Mouse (Mus musculus) heart, embryonic 14.5 days (tissue): ENCODE measurements around the gene Iqch. TPM values are rescaled to one million over a fixed set of nuclear protein-coding genes. Genes with fewer than 3 reads are reported as not detected.
A peak's percentile ranks its signal among the peaks of the same experiment; 100 is the strongest.

Experiments used
- ATAC-seq: fragments of 200-750 bp; cut with Nextera tagmentation; 2 replicates; pipeline ENCODE4 v1.8.0; 2017; ENCODE audit warnings: low read depth, moderate TSS enrichment; ENCODE audit not compliant: insufficient number of reproducible peaks, insufficient read depth, low FRiP score
- H3K27ac ChIP-seq, 2 experiments: fragments of 200-500 bp in 1 of 2; fragments of 300-500 bp in 1 of 2; sonication (generic) in 1 of 2; replicated peaks in 1 of 2; 2 replicates each; pipeline ENCODE4 v1.5.1; 2012 to 2014; ENCODE audit warnings: low read depth in 2 of 2, low read length in 2 of 2, control low read depth in 1 of 2, mild to moderate bottlenecking in 1 of 2, mixed read lengths in 1 of 2; ENCODE audit not compliant: control insufficient read depth in 1 of 2, insufficient read depth in 1 of 2
- H3K27me3 ChIP-seq: fragments of 300-500 bp; sonication (generic); 2 replicates; pipeline ENCODE4 v1.6.1; 2014; ENCODE audit warnings: mild to moderate bottlenecking, low read length, control low read depth; ENCODE audit not compliant: control insufficient read depth, insufficient read depth
- H3K36me3 ChIP-seq: fragments of 300-500 bp; sonication (generic); 2 replicates; pipeline ENCODE4 v1.6.1; 2014; ENCODE audit warnings: mild to moderate bottlenecking, control low read depth, low read length, mixed read lengths; ENCODE audit not compliant: control insufficient read depth, insufficient read depth
- H3K4me1 ChIP-seq, 2 experiments: fragments of 200-500 bp in 1 of 2; fragments of 300-500 bp in 1 of 2; sonication (generic) in 1 of 2; 2 replicates each; pipeline ENCODE4 v1.6.1; 2012 to 2014; ENCODE audit warnings: low read length in 2 of 2, control low read depth in 1 of 2, mixed read lengths in 1 of 2; ENCODE audit not compliant: control insufficient read depth in 2 of 2, insufficient read depth in 2 of 2
- H3K4me2 ChIP-seq: fragments of 300-500 bp; sonication (generic); 2 replicates; pipeline ENCODE4 v1.6.1; 2014; ENCODE audit warnings: mild to moderate bottlenecking, low read length
- H3K4me3 ChIP-seq, 2 experiments: fragments of 200-500 bp in 1 of 2; fragments of 300-500 bp in 1 of 2; sonication (generic) in 1 of 2; 2 replicates each; pipeline ENCODE4 v1.5.1; 2012 to 2014; ENCODE audit warnings: low read length in 2 of 2, mild to moderate bottlenecking in 2 of 2, control low read depth in 1 of 2, low read depth in 1 of 2, moderate library complexity in 1 of 2; ENCODE audit not compliant: control insufficient read depth in 1 of 2, insufficient read depth in 1 of 2
- H3K9ac ChIP-seq: fragments of 300-500 bp; sonication (generic); 2 replicates; pipeline ENCODE4 v1.6.1; 2014; ENCODE audit warnings: mild to moderate bottlenecking, low read length
- H3K9me3 ChIP-seq: fragments of 300-500 bp; sonication (generic); 2 replicates; pipeline ENCODE4 v1.6.1; 2016; ENCODE audit warnings: low read length, control low read depth; ENCODE audit not compliant: control insufficient read depth
- WGBS: fragments of 180-500 bp; shearing (Covaris S2); extraction: QIAGEN DNeasy Blood & Tissue Kit; methylation state at CpG from one replicate; pipeline ENCODE4 v1.1.7; 2014; 5-methylcytosine and 5-hydroxymethylcytosine counted together
- polyA plus RNA-seq: library from polyadenylated mRNA; unstranded; fragments of >200 nt; fragmentation: Nextera tagmentation; extraction: Ambion mirVana; gene quantifications from 2 replicates; pipeline ENCODE4 v1.2.1, GENCODE M21; 2014

Gene Iqch
- polyA plus RNA-seq, 1 experiment from 2014 or later: not detected

GRCm38 (mm10) chr9:63611967-63612366 is 9.7 kb upstream of the Iqch start:
- 54% methylated on average over 5 of the region's 5 CpGs for WGBS
- peaks cover 17 to 41% of the 10 kb centered on the region in 2 experiments for H3K4me1 ChIP-seq
- ATAC-seq: 0 out of 2 replicates have a peak, but pooled peaks have one; percentile 22
- H3K9ac ChIP-seq: no peak overlapping the region
- no peaks in the 10 kb centered on the region for H3K9me3 ChIP-seq
- H3K4me2 ChIP-seq: no peak overlapping the region
- 0 out of 4 replicates have a peak overlapping the region, but pooled peaks of 1 of the 2 experiments have one; percentile 5 for H3K27ac ChIP-seq
- no peak overlapping the region for H3K4me3 ChIP-seq
- peaks cover 4% of the 10 kb centered on the region for H3K36me3 ChIP-seq
- H3K27me3 ChIP-seq: no peaks in the 10 kb centered on the region

- H3K36me3 ChIP-seq: no peaks in the 10 kb centered on the region
- peak overlapping the region; percentile 26 for H3K4me2 ChIP-seq
- peak; percentile 61 for ATAC-seq
- peaks cover 17 to 41% of the 10 kb centered on the region in 2 experiments for H3K4me1 ChIP-seq
- H3K9ac ChIP-seq: peak overlapping the region; percentile 52; the same call in 1 of the 2 replicates
- no peaks in the 10 kb centered on the region for H3K27me3 ChIP-seq
- no peak overlapping the region for H3K4me3 ChIP-seq
- H3K9me3 ChIP-seq: no peaks in the 10 kb centered on the region
- WGBS: 27% methylated on average over 12 of the region's 13 CpGs
- H3K27ac ChIP-seq: peak overlapping the region; percentile 57 to 72
These were observed 8.6 kb upstream of the Iqch start for GRCm38 (mm10) chr9:63610841-63611366.

GRCm38 (mm10) chr9:63610231-63610630 is 7.9 kb upstream of the Iqch start:
- WGBS: 91% methylated on average over 6 of the region's 6 CpGs
- H3K27ac ChIP-seq: no peak overlapping the region
- no peak overlapping the region for H3K4me2 ChIP-seq
- H3K4me1 ChIP-seq: peaks cover 19 to 45% of the 10 kb centered on the region in 2 experiments
- no peaks in the 10 kb centered on the region for H3K27me3 ChIP-seq
- no peaks in the 10 kb centered on the region for H3K36me3 ChIP-seq
- ATAC-seq: no peak
- no peak overlapping the region for H3K9ac ChIP-seq
- H3K9me3 ChIP-seq: no peaks in the 10 kb centered on the region
- H3K4me3 ChIP-seq: no peak overlapping the region

GRCm38 (mm10) chr9:63609776-63610175 is 7.5 kb upstream of the Iqch start:
- ATAC-seq: no peak
- Histone ChIP-seq H3K4me2 (no peak overlapping the region), H3K36me3 (no peaks in the 10 kb centered on the region), H3K27me3 (no peaks in the 10 kb centered on the region), H3K27ac (no peak overlapping the region), H3K9ac (no peak overlapping the region), H3K4me3 (no peak overlapping the region), H3K4me1 (peaks cover 19 to 48% of the 10 kb centered on the region in 2 experiments), H3K9me3 (no peaks in the 10 kb centered on the region)
- WGBS: 96% methylated on average over 2 of the region's 2 CpGs

GRCm38 (mm10) chr9:63609246-63609645 is 7.0 kb upstream of the Iqch start:
- Histone ChIP-seq H3K4me3 (no peak overlapping the region), H3K36me3 (no peaks in the 10 kb centered on the region), H3K9me3 (no peaks in the 10 kb centered on the region), H3K9ac (no peak overlapping the region), H3K27me3 (no peaks in the 10 kb centered on the region), H3K27ac (no peak overlapping the region), H3K4me1 (peaks cover 19 to 51% of the 10 kb centered on the region in 2 experiments), H3K4me2 (no peak overlapping the region)
- 71% methylated on average over 8 of the region's 8 CpGs for WGBS
- no peak for ATAC-seq

- Histone ChIP-seq H3K27ac (no peak overlapping the region), H3K4me2 (no peak overlapping the region), H3K4me3 (no peak overlapping the region), H3K27me3 (no peaks in the 10 kb centered on the region), H3K4me1 (peaks cover 24 to 55% of the 10 kb centered on the region in 2 experiments), H3K9me3 (no peaks in the 10 kb centered on the region), H3K9ac (no peak overlapping the region), H3K36me3 (no peaks in the 10 kb centered on the region)
- no peak for ATAC-seq
- WGBS: 75% methylated on average over 6 of the region's 6 CpGs
These were observed 5.7 kb upstream of the Iqch start for GRCm38 (mm10) chr9:63608006-63608405.

GRCm38 (mm10) chr9:63606594-63606993 is 4.3 kb upstream of the Iqch start:
- H3K4me1 ChIP-seq: peaks cover 19 to 46% of the 10 kb centered on the region in 2 experiments
- no peak overlapping the region for H3K9ac ChIP-seq
- ATAC-seq: no peak
- no peaks in the 10 kb centered on the region for H3K9me3 ChIP-seq
- no peak overlapping the region for H3K4me2 ChIP-seq
- no peaks in the 10 kb centered on the region for H3K36me3 ChIP-seq
- 69% methylated on average over 2 of the region's 2 CpGs for WGBS
- H3K27me3 ChIP-seq: no peaks in the 10 kb centered on the region
- no peak overlapping the region for H3K27ac ChIP-seq
- H3K4me3 ChIP-seq: no peak overlapping the region

- WGBS: 34% methylated on average over 6 of the region's 6 CpGs
These were observed 1.6 kb upstream of the Iqch start for GRCm38 (mm10) chr9:63603849-63604248.

More at GRCm38 (mm10) chr9:63603849-63604248, 1.6 kb upstream of the Iqch start:
- Histone ChIP-seq H3K9ac (no peak overlapping the region), H3K27ac (peak overlapping the region in 1 of 2 experiments; percentile 66; a peak in 2 of 4 replicates), H3K36me3 (no peaks in the 10 kb centered on the region), H3K27me3 (no peaks in the 10 kb centered on the region), H3K4me3 (peak overlapping the region in 1 of 2 experiments; percentile 90; a peak in 3 of 4 replicates), H3K4me2 (peak overlapping the region; percentile 75), H3K4me1 (peaks cover 11 to 27% of the 10 kb centered on the region in 2 experiments), H3K9me3 (no peaks in the 10 kb centered on the region)
- no peak for ATAC-seq
